Mouse (Mus musculus) small intestine, adult 2 months (tissue): ENCODE results near the gene Otop3.

ENCODE experiments used
- CTCF ChIP-seq: fragments of 200-500 bp; IDR thresholded peaks from 2 replicates; pipeline ENCODE4 v1.5.1; 2012; ENCODE audit warnings: low read depth, mild to moderate bottlenecking, control low read depth, inconsistent platforms, low read length, moderate library complexity, mixed read lengths; ENCODE audit not compliant: insufficient replicate concordance, insufficient read length; ENCODE audit errors: extremely low read depth
- POLR2A ChIP-seq: fragments of 200-500 bp; IDR thresholded peaks from 2 replicates; pipeline ENCODE4 v1.6.1; 2012; ENCODE audit warnings: low read depth, mild to moderate bottlenecking, control low read depth, inconsistent platforms, low read length, moderate library complexity

DNA sequence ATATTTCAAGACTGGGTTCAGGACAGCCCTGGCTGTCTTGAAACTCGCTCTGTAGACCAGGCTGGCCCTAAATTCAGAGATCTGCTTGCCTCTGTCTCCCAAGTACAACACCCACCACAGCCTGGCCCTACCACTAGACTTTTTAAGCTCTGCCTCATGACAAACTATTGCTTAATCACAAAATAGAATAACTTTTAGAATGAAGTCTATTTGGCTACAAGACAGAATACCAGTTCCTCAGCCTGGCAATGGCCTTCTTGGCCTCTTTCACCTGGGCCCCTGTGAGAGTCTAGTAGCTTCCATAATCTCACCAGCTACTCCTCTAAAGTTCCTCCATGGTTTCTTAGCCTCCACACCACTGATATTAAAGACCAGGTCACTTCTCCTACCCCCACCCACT lies 44.2 kb upstream of the Otop3 start:
- TF ChIP-seq POLR2A = no peak
- TF ChIP-seq CTCF = no peak
